9 mouse cellular contexts compared by ENCODE assay signal in genomic region chr19:45812673-45813252, GRCm38 (mm10). TPM values are rescaled to one million over a fixed set of nuclear protein-coding genes. Genes with fewer than 3 reads are reported as not detected.
A peak's percentile ranks its signal among the peaks of the same experiment; 100 is the strongest.
DNase-seq lines count a peak whose midpoint lies in the region; ATAC-seq and TF ChIP-seq lines count a peak whose summit lies in the region.
"Had no signal": no experiment of that assay in that cellular context is flagged by ENCODE, and none has a peak within 500 bp of the region (broad histone marks: within the 10 kb centered on the region; RNA-seq: fewer than 3 reads in every experiment).

No protein-coding gene starts in this region.

- no peak overlapping the region for H3K9ac ChIP-seq in kidney, postnatal 0 days (ENCODE audit: low read depth, low read length)
- no peak overlapping the region for H3K9ac ChIP-seq in intestine, embryonic 14.5 days (ENCODE audit: low read length)
- H3K9ac ChIP-seq in neural tube, embryonic 12.5 days: no peak overlapping the region

- ATAC-seq in kidney, postnatal 0 days (replicated peaks; ENCODE audit: low FRiP score, low read depth): no peak
- 0 out of 2 replicates have a peak, but pooled peaks have one; percentile 32 for ATAC-seq in intestine, embryonic 14.5 days (replicated peaks; ENCODE audit: low FRiP score, low TSS enrichment, low read depth)
- peak; percentile 39; the same call in 1 of the 2 replicates for ATAC-seq in neural tube, embryonic 12.5 days (ENCODE audit: low FRiP score, low read depth)

- peaks cover 30% of the 10 kb centered on the region for H3K4me1 ChIP-seq in kidney, postnatal 0 days (replicated peaks; ENCODE audit: insufficient read depth, low read length)
- peaks cover 12% of the 10 kb centered on the region; the same call in 1 of the 2 replicates for H3K4me1 ChIP-seq in kidney, adult 2 months (ENCODE audit: control insufficient read depth, insufficient read depth, low read length)
- peaks cover 23% of the 10 kb centered on the region for H3K4me1 ChIP-seq in intestine, embryonic 14.5 days (replicated peaks; ENCODE audit: control insufficient read depth, insufficient read depth, low read length)
- H3K4me1 ChIP-seq in neural tube, embryonic 12.5 days: peaks cover 46% of the 10 kb centered on the region

- no peaks in the 10 kb centered on the region for H3K27me3 ChIP-seq in kidney, postnatal 0 days (ENCODE audit: insufficient read depth, low read length)
- no peaks in the 10 kb centered on the region for H3K27me3 ChIP-seq in kidney, adult 2 months (replicated peaks; ENCODE audit: control insufficient read depth, insufficient read depth, low read length)
- H3K27me3 ChIP-seq in intestine, embryonic 14.5 days (replicated peaks; ENCODE audit: control insufficient read depth, insufficient read depth, low read length): no peaks in the 10 kb centered on the region
- H3K27me3 ChIP-seq in neural tube, embryonic 12.5 days (replicated peaks): peaks cover 8% of the 10 kb centered on the region; the same call in 1 of the 2 replicates

- no peak for TF ChIP-seq POLR2A in kidney, adult 2 months (IDR thresholded peaks at IDR 0.05; ENCODE audit: low read depth, low read length)

- no peak overlapping the region for H3K27ac ChIP-seq in kidney, postnatal 0 days
- no peak overlapping the region for H3K27ac ChIP-seq in kidney, adult 2 months (ENCODE audit: insufficient read depth, low read depth, low read length)
- H3K27ac ChIP-seq in intestine, embryonic 14.5 days (ENCODE audit: low read depth): no peak overlapping the region
- H3K27ac ChIP-seq in neural tube, embryonic 12.5 days: no peak overlapping the region

- H3K4me2 ChIP-seq in kidney, postnatal 0 days (ENCODE audit: low read length): peak overlapping the region; percentile 39
- H3K4me2 ChIP-seq in intestine, embryonic 14.5 days (ENCODE audit: low read length): peak overlapping the region; percentile 29
- peak overlapping the region; percentile 64 for H3K4me2 ChIP-seq in neural tube, embryonic 12.5 days (replicated peaks)

- H3K4me3 ChIP-seq in kidney, postnatal 0 days (replicated peaks; ENCODE audit: low read depth, low read length): no peak overlapping the region
- H3K4me3 ChIP-seq in kidney, adult 2 months (ENCODE audit: insufficient read depth, low read depth, low read length): no peak overlapping the region
- H3K4me3 ChIP-seq in intestine, embryonic 14.5 days (ENCODE audit: low read depth, low read length): no peak overlapping the region
- peak overlapping the region; percentile 25; the same call in 1 of the 2 replicates for H3K4me3 ChIP-seq in neural tube, embryonic 12.5 days
- H3K4me3 ChIP-seq: myocyte had no signal

- DNase-seq in kidney, postnatal 0 days (ENCODE audit: low spot score): peak; percentile 45
- no peak for DNase-seq in kidney, adult 2 months
- DNase-seq in embryo, embryonic 11 days: peak; percentile 49
- no peak for DNase-seq in intestine, embryonic 14.5 days (ENCODE audit: low spot score)
- no peak for DNase-seq in frontal cortex, postnatal 36 days (ENCODE audit: low spot score in 2 of 2)
- no peak for DNase-seq in thymus, postnatal 36 days
- DNase-seq in kidney, postnatal 36 days: no peak

- TF ChIP-seq CTCF in kidney, postnatal 0 days (IDR thresholded peaks at IDR 0.05; ENCODE audit: low read depth): no peak
- no peak for TF ChIP-seq CTCF in kidney, adult 2 months (conservative IDR thresholded peaks at IDR 0.05; ENCODE audit: insufficient read depth, insufficient read length, low read depth, low read length)

- no peaks in the 10 kb centered on the region for H3K36me3 ChIP-seq in kidney, postnatal 0 days (ENCODE audit: insufficient read depth, low read length)
- no peaks in the 10 kb centered on the region for H3K36me3 ChIP-seq in kidney, adult 2 months (ENCODE audit: control insufficient read depth, insufficient read depth, low read length)
- H3K36me3 ChIP-seq in intestine, embryonic 14.5 days (ENCODE audit: control insufficient read depth, insufficient read depth, low read length): no peaks in the 10 kb centered on the region
- no peaks in the 10 kb centered on the region for H3K36me3 ChIP-seq in neural tube, embryonic 12.5 days

- H3K9me3 ChIP-seq in kidney, postnatal 0 days (replicated peaks; ENCODE audit: low read length): no peaks in the 10 kb centered on the region
- no peaks in the 10 kb centered on the region for H3K9me3 ChIP-seq in intestine, embryonic 14.5 days (ENCODE audit: control insufficient read depth, low read length)
- no peaks in the 10 kb centered on the region for H3K9me3 ChIP-seq in neural tube, embryonic 12.5 days

- 10% methylated on average over 8 of the region's 8 CpGs for WGBS in kidney, postnatal 0 days
- WGBS in kidney, adult 2 months: 16% methylated on average over 8 of the region's 8 CpGs
- 16% methylated on average over 8 of the region's 8 CpGs for WGBS in intestine, embryonic 14.5 days
- WGBS in neural tube, embryonic 12.5 days: 12% methylated on average over 8 of the region's 8 CpGs

RNA-seq across cellular contexts. Expression of gene Kcnip2, which starts 3.1 kb away (rescaled TPM):
- polyA plus RNA-seq in kidney, postnatal 0 days (2015; fragmentation: Nextera tagmentation; extraction: Ambion mirVana): 1.5 and 1.6 TPM in 2 replicates
- 9.2 and 9.4 TPM in 2 replicates for polyA plus RNA-seq in kidney, adult 2 months (2012; rRNA removed)
- polyA plus RNA-seq in intestine, embryonic 14.5 days (2014; fragmentation: Nextera tagmentation; extraction: Ambion mirVana): 1.3 and 1.6 TPM in 2 replicates
- polyA plus RNA-seq in neural tube, embryonic 12.5 days (2016; fragmentation: Nextera tagmentation; extraction: Ambion mirVana): 4.5 and 4.8 TPM in 2 replicates

RNA-seq across cellular contexts. Expression of gene Mgea5, which starts 29.1 kb away (rescaled TPM):
- 32.8 and 33.0 TPM in 2 replicates for polyA plus RNA-seq in kidney, postnatal 0 days (2015; fragmentation: Nextera tagmentation; extraction: Ambion mirVana)
- 22.6 and 27.3 TPM in 2 replicates for polyA plus RNA-seq in kidney, adult 2 months (2012; rRNA removed)
- polyA plus RNA-seq in intestine, embryonic 14.5 days (2014; fragmentation: Nextera tagmentation; extraction: Ambion mirVana): 55.0 and 58.9 TPM in 2 replicates
- polyA plus RNA-seq in neural tube, embryonic 12.5 days (2016; fragmentation: Nextera tagmentation; extraction: Ambion mirVana): 102 and 109 TPM in 2 replicates

Comparison
In these comparisons a context has a peak if more than half of its experiments do, and no peak if none do; other contexts are left out.
1. DNase-seq: peak in kidney, postnatal 0 days (single experiment) and embryo, embryonic 11 days (single experiment); none in kidney, adult 2 months (single experiment), intestine, embryonic 14.5 days (single experiment), frontal cortex, postnatal 36 days (0 of 2), thymus, postnatal 36 days (0 of 2) and kidney, postnatal 36 days (0 of 2).
2. Peak in every context shown above with its lines, with median percentiles within 50 percentile points of each other: H3K4me2 ChIP-seq.